Mouse (Mus musculus): ENCODE data around the gene Tspan5.

The Tspan5 gene

DNA sequence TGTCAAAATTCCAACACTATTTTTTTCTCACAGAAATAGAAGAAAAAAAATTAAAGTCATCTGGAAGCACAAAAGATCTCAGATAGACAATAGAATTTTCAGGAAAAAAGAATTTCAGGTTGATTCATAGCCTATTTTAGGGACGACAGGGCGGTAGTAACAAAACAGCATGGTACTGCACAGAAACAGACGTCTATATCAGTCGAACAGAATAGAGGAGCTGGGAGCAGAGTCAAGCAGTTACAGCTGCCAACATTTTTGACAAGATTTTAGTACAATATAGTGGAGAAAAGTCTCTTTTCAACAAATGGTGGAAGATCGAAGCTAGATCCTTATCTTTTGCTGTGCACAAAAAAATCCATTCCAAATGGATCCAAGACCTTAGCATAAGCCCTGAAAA is 144.1 kb downstream of the Tspan5 start:
- DNase-seq, result no peak

DNA sequence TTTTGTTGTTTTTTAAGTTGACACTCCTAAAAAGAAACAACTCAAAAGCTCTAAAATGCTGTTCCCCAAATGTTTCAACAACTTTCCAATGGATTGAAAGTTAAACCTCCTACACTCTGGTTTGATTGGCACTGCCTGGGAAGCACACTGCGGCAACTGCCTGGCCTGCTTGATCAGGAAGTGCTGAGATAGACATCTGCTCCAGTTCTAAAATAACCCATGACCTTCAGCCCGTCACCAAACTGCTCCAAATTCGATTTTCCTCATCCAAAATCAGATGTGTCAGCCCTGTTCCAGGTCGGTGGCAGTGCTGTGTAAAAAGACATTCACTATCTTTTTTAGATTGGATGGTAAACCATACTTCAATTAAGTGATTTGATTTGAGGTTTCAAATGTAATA is 147.2 kb downstream of the Tspan5 start:
- DNase-seq, result no peak

DNA sequence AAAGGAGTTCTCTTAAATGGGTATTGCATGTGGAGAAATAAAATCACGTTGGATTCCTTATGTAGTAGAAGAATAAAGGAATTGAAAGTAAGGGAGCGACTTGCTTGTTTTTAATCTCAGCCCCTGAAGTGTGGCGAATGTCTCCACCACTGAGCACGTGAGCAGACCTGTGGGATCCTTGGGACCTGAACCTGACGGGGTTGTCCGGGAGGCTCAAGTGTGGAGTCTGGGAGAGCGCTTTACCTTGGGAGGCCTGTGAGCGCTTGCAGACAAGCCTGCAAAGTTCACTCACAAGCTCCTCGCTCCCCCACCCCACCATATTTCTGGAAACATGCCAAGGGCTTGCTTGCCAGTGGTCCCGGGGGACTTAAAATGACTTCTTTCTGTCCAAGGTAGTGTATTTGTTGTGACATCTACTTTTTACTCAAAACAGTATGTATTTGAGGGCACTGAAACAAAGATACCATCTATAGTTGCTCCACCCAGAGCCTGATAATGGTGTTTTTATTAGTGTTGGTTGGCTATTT is 147.8 kb downstream of the Tspan5 start:
- no peak for DNase-seq

DNA sequence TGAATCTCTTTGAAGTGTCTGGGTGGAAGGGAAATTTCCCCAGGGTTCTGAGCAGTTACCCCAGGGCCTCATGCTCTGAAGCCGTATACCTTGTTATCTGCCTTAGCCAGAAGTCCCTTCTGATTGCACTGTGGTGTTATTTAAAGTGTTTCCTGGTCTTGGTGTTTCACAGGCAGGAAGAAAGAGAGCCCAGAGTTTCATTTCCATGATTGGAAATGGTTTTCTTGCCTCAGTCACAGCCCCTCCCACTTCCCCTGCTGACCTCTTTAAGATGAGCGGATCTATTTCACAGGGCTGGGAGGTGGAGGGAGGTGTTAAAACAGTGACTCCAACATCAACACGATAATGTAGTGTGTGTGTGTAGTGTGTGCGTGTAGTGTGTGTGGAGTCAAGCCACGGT is 151.5 kb downstream of the Tspan5 start:
- no peak for DNase-seq

DNA sequence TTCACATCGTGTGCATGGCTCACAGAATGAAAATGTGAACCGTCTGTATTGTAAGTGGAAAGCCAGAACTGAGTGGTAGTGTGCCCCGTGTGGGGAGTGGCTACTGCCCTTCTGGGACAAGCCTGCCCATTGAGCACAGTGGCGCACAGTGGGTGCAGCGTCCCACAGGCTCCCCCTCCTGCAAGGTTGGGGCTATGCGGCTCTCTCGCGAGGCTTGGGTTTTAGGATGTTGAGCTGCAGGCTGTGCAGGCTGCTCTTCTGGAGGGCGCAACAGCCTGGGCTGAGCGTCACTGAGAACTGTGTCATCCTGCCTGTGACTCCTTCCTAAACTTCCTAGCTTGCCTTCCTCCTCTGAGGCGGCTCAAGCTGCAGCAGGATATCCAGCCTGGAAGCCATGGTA is 155.5 kb downstream of the Tspan5 start:
- DNase-seq, result no peak

DNA sequence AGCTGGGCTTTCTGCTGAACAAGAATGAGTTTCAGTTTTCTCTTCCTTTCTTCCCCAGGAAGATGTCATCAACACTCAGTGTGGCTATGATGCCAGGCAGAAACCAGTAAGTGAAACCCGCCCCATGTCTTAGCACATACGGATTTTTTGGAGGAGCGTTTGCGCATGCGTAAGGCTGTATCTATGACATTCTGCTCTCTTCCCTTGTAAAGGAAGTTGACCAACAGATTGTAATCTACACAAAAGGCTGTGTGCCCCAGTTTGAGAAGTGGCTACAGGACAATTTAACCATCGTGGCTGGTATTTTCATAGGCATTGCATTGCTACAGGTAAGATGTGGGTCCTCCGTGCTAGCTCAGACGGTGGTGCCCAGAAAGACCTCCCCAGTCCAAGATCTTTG is 156.1 kb downstream of the Tspan5 start:
- no peak for DNase-seq

DNA sequence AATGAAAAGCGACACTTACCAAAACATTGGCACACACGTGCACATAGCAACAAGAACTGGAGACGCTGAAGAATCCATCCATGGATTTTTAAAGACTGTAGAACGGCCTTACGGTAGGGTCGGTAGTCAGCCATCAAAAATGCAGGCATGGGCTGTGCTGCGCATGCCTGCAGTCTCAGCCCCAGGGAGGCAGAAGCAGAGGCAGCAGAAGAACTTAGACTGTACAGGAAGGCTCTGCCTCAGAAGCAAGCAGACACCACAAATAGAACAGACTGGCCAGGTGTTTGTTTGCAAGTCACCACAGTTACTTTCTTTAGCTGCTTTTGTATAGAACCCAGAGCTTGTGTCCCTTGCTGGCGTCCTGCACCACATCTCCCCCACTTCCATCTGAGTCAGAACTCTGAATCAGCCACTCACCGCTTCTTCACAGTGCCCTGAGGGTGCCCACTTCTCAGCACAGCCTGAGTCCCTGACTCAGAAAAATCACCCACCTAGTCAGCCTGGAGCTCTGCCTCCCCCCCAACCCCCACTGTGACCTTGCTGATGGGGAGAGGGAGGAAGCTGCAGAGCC is 158.7 kb downstream of the Tspan5 start:
- no peak for DNase-seq

DNA sequence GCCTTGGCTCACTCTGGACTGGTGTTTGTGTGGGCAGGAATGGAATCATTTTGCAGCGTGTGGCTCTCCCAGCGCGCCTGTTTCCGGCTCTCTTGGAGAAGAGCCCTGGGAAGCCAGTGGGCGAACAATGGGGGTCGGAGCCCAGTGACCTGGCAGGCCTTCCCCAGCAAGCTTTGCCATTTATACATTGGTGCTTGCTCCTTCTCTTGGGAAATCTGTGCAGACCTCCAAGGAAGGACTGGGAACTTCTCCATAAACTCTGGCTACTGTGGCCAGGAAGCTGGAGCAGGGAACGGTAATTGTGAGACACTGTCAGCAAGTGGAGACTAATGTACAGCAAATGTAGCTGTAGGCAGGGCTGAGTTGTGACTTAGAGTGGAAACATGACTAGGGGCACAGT is 163.7 kb downstream of the Tspan5 start:
- peak; percentile 10 for DNase-seq

DNA sequence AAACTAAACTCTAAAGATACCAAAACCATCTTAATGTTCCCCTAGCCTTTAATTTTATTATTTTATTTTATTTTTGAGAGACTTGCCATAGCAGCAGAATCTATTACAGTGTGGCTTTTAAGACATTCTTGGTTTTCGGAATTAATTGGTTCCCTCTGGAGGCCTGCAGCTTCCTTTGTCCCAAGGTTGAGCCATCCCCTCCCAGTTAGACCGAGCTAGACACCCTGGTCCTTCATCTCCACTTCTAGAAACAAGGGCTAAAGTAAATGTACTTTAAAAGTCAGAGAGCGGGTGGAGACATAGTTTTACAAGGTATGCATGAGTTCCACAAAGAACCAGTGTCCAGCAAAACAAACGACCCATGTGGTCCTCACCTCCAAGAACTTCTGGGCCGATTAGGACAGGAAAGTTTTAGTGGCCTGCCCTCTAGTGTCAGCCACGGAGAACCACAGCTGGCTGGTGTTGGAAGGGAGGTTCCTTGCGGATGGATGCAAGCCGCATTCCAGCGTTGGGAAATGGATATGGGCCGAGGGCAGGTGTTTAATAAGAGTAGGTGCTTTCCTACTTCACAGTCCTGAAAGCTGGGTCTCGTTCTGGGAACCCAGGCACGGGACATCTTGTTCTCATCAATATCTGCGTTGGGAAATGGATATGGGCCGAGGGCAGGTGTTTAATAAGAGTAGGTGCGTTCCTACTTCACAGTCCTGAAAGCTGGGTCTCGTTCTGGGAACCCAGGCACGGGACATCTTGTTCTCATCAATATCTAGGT is 164.3 kb downstream of the Tspan5 start:
- peak; percentile 68 for DNase-seq

DNA sequence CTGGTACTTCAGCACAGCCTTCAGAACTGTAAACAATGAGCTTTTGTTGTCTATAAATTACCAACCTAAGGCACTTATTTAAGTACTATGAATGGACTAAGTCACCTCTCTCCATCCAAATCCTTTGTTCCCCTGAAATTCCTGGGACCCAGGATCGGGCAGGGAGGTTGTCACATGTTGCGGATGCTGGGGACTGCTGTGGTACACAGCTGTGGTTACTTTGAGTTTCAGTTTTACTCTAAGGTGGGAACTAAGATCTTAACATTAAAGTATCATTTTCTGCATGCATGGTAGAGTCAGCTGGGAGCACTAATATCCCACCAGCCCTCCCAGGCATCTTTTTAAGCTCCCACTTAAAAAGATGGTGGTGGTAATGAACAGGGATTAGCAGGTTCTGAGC is 167.3 kb downstream of the Tspan5 start:
- DNase-seq, result no peak

DNA sequence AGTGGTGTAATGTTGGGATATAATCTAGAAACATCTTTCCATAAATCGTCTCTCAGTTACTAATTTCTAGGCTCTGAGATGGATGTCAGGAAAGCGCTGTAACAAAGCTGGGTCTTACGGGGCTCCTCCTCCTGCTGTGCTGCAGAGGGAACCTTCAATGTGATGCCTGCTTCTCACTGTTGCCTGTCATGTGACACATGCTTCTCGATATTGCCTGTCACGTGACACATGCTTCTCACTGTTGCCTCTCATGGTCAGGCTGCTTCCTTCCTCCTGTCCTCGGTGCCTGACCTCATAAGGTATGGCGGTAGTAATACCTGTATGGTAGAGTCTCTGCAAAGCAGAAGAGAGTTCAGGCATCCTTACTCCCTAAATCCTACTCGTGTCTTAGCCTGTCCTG is 170.5 kb downstream of the Tspan5 start:
- DNase-seq, result no peak

DNA sequence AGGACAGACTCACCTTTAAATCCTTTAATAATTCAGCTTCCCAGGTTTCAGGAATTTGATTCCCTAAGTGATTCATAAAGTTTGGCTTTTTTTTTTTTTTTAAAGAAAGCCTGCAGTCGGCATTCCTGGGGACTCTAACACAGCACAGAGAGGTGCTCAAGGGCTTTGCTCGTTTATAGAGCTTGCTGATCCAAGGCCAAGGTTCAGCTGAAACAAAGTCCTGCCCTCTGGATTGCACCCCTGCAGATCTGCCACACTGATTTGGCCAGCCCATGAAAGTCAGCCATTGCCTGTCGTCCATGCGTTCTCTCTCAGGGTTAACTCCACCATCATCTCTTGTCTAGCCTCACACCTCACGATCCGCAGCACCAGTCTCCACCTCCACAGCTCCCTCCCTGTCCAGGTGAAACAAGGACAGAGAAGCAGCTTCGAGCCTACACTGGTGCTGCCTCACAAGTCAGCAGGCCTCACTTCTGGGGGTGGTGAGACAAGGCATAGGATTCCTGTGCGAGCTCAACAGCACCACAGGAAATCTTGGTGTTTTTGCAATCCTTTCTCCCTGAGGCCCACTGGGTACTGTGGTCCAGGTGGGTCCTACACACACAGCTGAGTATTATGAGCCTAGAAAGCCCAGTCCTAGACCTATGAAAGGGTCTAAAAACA is 172.8 kb downstream of the Tspan5 start:
- no peak for DNase-seq

DNA sequence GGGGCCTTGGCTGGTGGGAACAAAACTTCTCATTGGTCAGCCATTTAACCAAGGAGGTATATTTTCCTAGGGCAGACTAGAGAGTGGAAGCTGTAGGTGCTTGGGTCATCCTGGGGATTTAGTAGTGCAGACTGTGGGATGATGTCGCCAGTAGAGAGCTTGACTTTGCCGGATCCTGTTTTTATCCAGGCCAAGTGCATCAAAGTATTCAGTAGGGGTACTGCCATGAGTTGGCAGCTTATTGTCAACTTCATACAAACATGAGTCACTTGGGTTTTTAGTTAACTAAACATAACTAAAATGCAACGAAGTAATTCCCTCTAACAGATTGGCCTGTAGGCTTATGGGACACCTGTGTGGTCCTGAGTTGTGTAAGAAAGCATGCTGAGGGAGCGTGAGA is 174.6 kb downstream of the Tspan5 start:
- no peak for DNase-seq

DNA sequence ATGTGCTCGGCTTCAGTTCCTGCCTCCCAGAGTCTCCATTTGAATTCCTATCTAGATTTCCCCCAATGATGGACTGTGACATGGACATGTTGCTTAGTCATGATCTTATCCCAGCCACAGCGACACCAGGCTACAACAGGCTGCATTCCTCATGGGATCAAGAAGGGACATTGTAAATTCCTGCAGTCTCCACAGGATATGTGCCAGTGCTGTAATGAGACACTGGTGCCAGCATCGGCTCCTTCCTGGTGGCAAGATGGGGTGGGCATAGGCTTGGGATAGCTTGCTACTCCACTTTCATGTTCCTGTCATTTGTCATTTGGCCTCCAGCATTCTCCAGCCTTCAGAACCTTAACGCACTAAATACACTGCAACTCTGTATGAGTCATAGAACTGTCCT is 175.0 kb downstream of the Tspan5 start:
- no peak for DNase-seq

DNA sequence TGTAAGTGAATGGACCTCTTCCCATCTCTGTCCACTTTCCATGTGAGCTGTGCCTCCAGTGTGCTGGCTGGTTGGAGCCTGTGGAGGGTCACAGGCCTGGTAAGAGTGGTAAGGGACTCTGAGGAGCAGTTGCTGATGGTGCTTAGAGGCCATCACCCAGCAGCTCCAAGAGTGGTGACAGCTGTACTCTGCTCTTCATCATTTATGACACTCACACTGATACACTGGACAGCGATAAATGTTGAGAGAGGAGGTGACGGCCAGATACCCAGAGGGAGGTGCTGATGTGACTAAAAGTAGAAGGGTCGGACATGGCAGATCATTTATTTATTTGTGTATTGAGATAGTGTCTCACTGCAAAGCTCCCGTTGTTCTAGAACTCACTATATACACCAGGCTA is 176.2 kb downstream of the Tspan5 start:
- DNase-seq, result no peak

DNA sequence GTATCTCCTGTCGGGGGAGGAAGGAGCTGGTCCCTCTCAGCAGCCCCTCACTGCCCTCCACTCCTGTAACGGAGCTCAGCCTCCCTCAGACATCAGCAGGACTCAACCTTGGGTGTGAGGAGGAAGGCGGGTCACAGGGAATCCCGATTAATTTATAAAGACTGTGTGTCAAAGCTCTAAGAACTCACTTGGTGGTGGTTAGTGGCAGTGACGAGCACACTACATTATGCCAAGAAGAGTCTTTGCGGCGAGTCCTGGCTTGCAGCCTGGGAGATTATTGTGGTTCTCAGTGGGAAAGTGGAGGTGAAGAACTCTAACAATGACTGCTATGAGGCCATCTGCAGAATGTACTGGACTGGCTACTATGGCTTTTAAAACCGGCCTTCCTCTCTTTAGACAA is 184.2 kb downstream of the Tspan5 start:
- no peak for DNase-seq

DNA sequence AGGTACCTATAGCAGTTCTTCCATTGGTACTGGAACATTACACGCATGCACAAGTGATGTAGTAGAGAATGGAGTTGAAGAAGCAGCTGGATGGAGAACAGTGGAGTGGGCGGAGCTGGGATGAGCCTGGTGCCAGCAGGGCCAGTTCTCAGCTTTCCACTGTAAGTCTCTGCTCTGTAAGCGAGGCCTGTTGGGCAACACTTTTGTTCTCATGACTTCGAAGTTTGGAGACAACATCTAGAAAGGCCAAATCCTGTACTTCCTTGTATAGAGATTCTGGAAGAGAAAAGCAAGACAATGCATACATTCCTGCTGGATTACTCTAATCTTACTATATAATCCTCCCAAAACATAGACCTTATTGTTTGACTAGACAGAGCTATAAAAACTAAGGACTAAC is 185.4 kb downstream of the Tspan5 start:
- DNase-seq, result no peak

DNA sequence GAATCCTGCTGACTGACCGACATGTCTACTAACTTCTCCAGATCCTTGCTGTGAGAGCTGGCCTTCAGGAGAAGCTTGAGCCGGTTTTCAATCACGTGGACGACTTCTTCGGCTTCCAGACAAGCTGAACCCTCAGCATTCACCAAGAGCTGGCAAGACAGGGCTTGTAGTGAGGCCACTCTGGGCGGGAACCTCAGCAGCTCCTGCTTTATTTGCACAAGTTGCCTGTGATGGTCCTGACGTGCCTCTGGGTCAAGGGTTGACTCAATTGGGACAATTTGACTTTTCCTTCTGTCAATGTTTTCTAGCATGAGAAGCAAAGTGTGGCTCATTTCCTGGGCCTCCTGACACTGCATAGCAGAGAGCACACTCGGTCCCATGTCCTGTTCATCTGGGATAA is 194.8 kb downstream of the Tspan5 start:
- no peak for DNase-seq

DNA sequence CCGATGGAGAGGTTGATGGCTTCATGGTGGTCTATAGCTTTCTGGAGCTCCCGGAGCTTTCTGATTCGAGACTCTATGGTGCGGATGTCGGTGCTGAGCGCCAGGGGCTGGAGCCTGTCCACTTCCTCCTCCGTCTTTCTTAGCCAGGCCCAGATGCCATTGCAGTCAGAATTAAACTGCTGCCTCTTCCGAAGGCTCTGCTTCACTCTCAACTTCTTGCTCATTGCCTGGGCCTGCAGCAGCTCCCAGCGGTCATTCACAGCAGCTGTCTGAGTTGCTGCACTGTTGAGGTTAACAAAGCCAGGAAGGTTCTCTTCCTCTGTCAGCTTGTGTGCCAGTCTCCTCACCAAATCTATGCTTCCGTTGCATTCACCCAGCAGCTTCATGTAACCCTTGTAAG is 195.2 kb downstream of the Tspan5 start:
- no peak for DNase-seq

DNA sequence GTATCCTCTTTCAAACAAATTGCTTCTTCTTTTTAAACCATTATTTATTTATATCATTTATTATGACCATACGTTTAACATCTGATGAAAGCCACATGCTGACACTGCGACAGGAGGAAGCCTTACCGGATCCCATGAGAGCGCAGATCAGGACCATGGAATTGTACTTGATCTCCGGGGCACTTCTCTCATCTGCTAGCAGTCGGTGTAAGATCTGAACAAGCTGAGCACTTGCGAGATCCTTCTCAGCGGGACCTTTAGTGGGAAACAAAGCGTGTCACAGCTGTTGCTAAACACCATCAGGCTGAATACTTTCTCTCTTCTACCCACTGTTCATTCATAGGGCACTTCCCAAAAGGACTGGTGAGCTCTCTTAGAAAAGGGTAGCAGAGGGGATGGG is 199.6 kb downstream of the Tspan5 start:
- DNase-seq, result no peak

DNA sequence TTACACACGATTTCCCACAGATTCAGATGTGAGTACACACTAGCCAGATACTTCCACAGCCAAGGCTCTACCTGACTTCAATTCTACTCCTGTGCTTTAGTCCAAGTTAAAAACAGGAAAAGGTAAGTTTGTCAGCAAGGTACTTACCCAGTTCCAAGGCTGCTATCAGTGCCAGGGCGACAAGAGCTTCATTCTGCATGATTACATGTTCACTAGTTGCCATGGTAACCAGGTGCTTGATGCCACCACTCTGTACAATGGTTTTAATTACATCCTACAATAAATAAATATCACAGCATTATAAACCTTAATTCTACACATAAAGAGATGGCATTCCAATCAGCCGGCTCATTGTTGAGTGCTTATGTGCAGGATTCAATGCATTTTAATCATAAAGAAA is 203.5 kb downstream of the Tspan5 start:
- DNase-seq, result no peak

DNA sequence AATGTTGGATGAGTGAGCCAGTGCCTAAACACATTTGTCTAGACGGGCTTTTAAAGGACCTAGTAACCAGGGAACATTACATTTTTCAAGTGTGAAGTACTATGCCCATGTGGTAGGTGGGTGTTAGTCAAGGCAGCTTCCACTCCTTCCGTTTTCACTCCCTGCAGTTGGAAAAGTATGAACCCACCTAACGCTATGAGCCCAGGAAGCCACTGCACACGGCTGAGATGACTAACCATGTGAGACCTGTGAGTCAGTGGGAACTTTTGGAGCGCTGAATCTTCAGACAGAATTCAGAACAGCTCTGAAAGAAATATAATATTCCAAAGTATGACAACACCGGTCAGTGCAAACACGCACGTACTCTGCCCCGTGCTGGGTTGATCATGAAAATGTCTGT is 207.1 kb downstream of the Tspan5 start:
- no peak for DNase-seq

DNA sequence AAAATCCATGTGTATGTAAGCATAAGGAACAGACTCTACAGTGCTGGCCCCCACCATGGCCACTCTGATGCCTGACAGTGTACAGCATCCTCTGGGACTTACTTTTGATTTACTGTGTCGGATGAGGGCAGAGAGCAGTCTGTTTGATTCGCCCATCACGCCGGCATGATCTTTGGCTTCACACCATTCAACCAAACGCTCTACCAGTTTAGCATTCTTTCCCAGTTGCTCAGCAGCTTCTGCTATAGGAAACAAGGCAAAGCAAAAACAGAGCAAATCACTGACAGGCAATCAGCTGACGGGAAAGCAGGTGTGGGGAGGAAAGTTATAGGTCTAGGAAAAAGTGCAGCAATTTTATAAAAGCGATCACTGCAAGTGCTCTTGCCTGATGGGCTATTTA is 213.2 kb downstream of the Tspan5 start:
- no peak for DNase-seq
